Mouse (Mus musculus) urinary bladder, adult 2 months (tissue): Measurements from ENCODE around the gene Rab26. TPM values are rescaled to one million over a fixed set of nuclear protein-coding genes. Genes with fewer than 3 reads are reported as not detected.

Source experiments
- DNase-seq: peaks from one replicate; pipeline ENCODE4 v3.0.0; 2022; ENCODE audit warnings: low spot score
- polyA plus RNA-seq: library from polyadenylated mRNA; depleted of rRNA; stranded (reverse); fragments of >200 nt; gene quantifications from 2 replicates; pipeline ENCODE4 v1.2.3, GENCODE M21; 2012; rRNA removed

Gene Rab26
- polyA plus RNA-seq, 1 experiment: 1.5 TPM

- peak; percentile 95 for DNase-seq
These were observed 55.2 kb downstream of the Rab26 start, which contains the start of gene Mlst8 for GRCm38 (mm10) chr17:24478663-24479380. Mlst8 (minus strand) TSS chr17:24479078.

GRCm38 (mm10) chr17:24477985-24478600 lies 55.9 kb downstream of the Rab26 start:
- no peak for DNase-seq

Other genes starting within 250 kb of the Rab26 start
- 0.10 and 0.12 TPM in 2 replicates for gene Abca17, start 183.1 kb downstream of the Rab26 start, polyA plus RNA-seq
- gene Abca3, start 182.3 kb downstream of the Rab26 start, polyA plus RNA-seq: 44.4 and 47.7 TPM in 2 replicates
- gene Rnps1, start 119.6 kb downstream of the Rab26 start, polyA plus RNA-seq: 119 and 134 TPM in 2 replicates
- 116 and 139 TPM in 2 replicates for gene Eci1, start 107.6 kb downstream of the Rab26 start, polyA plus RNA-seq
- 47.5 and 62.9 TPM in 2 replicates for gene Dnase1l2, start 91.1 kb downstream of the Rab26 start, polyA plus RNA-seq
- gene E4f1, start 63.9 kb downstream of the Rab26 start, polyA plus RNA-seq: 55.8 and 61.5 TPM in 2 replicates
- gene Pgp, start 63.8 kb downstream of the Rab26 start, polyA plus RNA-seq: 31.8 and 33.5 TPM in 2 replicates
- 0.10 and 0.19 TPM in 2 replicates for gene Bricd5, start 60.3 kb downstream of the Rab26 start, polyA plus RNA-seq
- 20.9 and 21.7 TPM in 2 replicates for gene Mlst8, start 55.1 kb downstream of the Rab26 start, polyA plus RNA-seq
- gene Caskin1, start 45.6 kb downstream of the Rab26 start, polyA plus RNA-seq: 0.76 and 1.1 TPM in 2 replicates
- 174 and 223 TPM in 2 replicates for gene Traf7, start 6.3 kb downstream of the Rab26 start, polyA plus RNA-seq
- gene Pkd1, start 15.6 kb upstream of the Rab26 start, polyA plus RNA-seq: 69.8 and 84.0 TPM in 2 replicates
- 95.3 and 112 TPM in 2 replicates for gene Tsc2, start 98.4 kb upstream of the Rab26 start, polyA plus RNA-seq
- 21.7 and 22.0 TPM in 2 replicates for gene Nthl1, start 98.5 kb upstream of the Rab26 start, polyA plus RNA-seq
- 59.2 and 63.5 TPM in 2 replicates for gene Slc9a3r2, start 116.1 kb upstream of the Rab26 start, polyA plus RNA-seq
- 0.62 and 0.80 TPM in 2 replicates for gene Npw, start 124.2 kb upstream of the Rab26 start, polyA plus RNA-seq
- gene Zfp598, start 135.5 kb upstream of the Rab26 start, polyA plus RNA-seq: 42.9 and 54.2 TPM in 2 replicates
- gene Syngr3, start 155.7 kb upstream of the Rab26 start, polyA plus RNA-seq: 0.58 and 0.62 TPM in 2 replicates
- 21.0 and 23.7 TPM in 2 replicates for gene Gfer, start 161.9 kb upstream of the Rab26 start, polyA plus RNA-seq
- gene Noxo1, start 162.0 kb upstream of the Rab26 start, polyA plus RNA-seq: 7.6 and 10.7 TPM in 2 replicates
- 31.4 and 34.8 TPM in 2 replicates for gene Tbl3, start 173.4 kb upstream of the Rab26 start, polyA plus RNA-seq
- 0.18 and 0.30 TPM in 2 replicates for gene Rnf151, start 183.9 kb upstream of the Rab26 start, polyA plus RNA-seq
- 1,660 and 1,865 TPM in 2 replicates for gene Rps2, start 183.9 kb upstream of the Rab26 start, polyA plus RNA-seq
- 298 and 302 TPM in 2 replicates for gene Ndufb10, start 190.3 kb upstream of the Rab26 start, polyA plus RNA-seq
- gene Rpl3l, start 193.6 kb upstream of the Rab26 start, polyA plus RNA-seq: 0.19 and 0.29 TPM in 2 replicates
- gene Msrb1, start 202.4 kb upstream of the Rab26 start, polyA plus RNA-seq: 195 and 227 TPM in 2 replicates
- gene Hs3st6, start 218.8 kb upstream of the Rab26 start, polyA plus RNA-seq: 0.43 and 0.77 TPM in 2 replicates